Mouse (Mus musculus) gastrocnemius, adult 2 months (tissue): ENCODE results near the gene Brd7. TPM values are rescaled to one million over a fixed set of nuclear protein-coding genes. Genes with fewer than 3 reads are reported as not detected.
A peak's percentile ranks its signal among the peaks of the same experiment; 100 is the strongest.

Source experiments
- DNase-seq: peaks from one replicate; pipeline ENCODE4 v3.0.0; 2022
- H3K27ac ChIP-seq: fragments of 200-600 bp; 2 replicates; pipeline ENCODE4 v1.8.1; 2022; ENCODE audit warnings: mild to moderate bottlenecking
- H3K4me3 ChIP-seq: fragments of 200-600 bp; 2 replicates; pipeline ENCODE4 v1.8.1; 2022; ENCODE audit warnings: mild to moderate bottlenecking, moderate library complexity
- CTCF ChIP-seq: fragments of 200-600 bp; IDR thresholded peaks from 2 replicates; pipeline ENCODE4 v1.8.1; 2022; ENCODE audit warnings: antibody characterized with exemption, mild to moderate bottlenecking, moderate library complexity
- intact Hi-C: fragments of 180-260 bp; cut with DNase I; formaldehyde crosslinking; loops from one replicate; pipeline ENCODE4 v1.15.1; 2025
- total RNA-seq, 2 experiments: library from RNA; stranded (reverse); gene quantifications; 2 replicates each; pipeline ENCODE4 v1.2.3; 2021

Brd7 gene
- total RNA-seq, 2 experiments from 2014 or later: 74.5 to 85.4 TPM

DNA sequence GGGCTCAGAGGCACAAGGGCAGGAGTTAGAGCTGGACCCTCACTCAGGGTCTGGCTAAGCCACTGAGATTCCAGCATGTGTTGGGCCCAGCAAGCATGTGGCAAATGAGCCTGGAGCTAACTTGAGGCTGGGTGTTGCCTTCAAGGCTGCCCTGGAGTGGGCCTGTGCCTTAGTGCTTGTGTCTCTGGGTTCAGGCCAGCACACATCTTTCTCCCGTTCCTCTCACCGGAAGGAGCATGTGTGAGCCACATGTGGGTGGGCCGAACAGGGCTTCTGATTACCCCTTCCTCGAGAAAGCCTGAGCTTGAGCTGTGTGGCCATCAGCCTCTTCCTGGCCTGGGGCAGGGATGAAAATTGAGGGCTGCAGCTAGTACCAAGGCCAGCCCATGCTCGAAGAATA, 44.7 kb downstream of the Brd7 start:
- peak overlapping the region; percentile 74 for H3K27ac ChIP-seq
- peak; percentile 34 for DNase-seq
- no peak for TF ChIP-seq CTCF
- intact Hi-C loops: loop anchor here (5.0 kb wide), 1 partner anchor 35 kb away; no protein-coding TSS in a partner anchor
- H3K4me3 ChIP-seq: no peak overlapping the region

DNA sequence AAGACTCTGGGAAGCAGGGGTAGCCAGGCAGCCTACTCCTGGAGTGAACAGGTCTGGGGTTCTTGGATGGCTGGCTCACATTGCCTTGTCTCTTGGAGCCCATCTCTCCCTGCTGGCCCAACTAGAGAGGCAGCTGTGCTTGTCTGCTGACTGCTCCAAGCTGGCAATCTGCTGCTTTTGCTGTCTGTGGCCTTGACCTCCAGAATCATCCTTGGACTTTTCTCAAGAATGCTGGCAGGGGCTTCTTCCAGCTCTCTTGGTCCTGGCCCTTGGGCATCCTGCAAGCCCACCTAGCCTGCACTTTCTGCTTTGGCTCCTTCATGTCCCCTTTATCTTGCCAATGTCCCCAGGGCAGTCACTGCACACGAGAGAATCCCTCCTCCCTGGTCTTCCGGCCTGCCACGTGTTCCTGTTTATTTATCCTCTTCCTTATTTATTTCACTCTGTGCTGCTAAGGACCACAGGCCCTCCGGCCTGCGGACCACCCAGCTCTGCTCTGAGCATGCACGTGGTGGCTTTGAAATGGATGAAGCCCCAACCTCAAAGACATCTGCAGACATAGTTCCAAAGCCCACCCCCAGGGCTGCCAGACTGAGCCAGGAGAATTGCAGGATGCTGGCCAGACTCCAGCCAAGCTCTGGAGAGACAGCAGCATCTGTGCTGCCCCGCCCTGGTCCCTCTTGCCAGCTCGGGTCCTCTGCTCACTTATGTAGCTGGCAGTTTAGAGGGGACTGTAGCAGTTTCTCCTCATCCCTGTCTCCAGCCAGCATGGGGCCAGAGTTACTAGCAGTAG, 45.7 kb downstream of the Brd7 start:
- no peak for TF ChIP-seq CTCF
- intact Hi-C loops: loop anchor here (5.0 kb wide), 1 partner anchor 34 kb away; no protein-coding TSS in a partner anchor
- DNase-seq: peak; percentile 88
- Histone ChIP-seq H3K4me3 (no peak overlapping the region), H3K27ac (peak overlapping the region; percentile 74)

DNA sequence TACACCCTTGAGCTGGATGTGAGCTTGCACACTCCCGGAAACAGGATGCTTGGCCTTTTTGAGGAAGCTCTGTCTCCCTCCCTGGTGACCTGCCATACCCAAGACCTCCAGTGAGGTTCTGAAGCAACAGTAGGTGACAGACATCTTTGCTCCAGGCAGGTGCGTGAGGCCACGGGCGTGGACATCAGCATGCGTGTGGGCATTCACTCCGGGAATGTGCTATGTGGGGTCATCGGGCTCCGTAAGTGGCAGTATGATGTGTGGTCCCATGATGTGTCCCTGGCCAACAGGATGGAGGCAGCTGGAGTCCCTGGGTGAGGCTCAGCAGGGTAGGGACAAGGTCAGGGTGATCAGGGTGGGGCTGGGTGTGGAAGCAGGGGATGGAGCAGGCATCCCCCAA, 46.7 kb downstream of the Brd7 start:
- peak overlapping the region; percentile 74; the same call in 1 of the 2 replicates for H3K27ac ChIP-seq
- H3K4me3 ChIP-seq: no peak overlapping the region
- intact Hi-C loops: loop anchor here (5.0 kb wide), 1 partner anchor 33 kb away; no protein-coding TSS in a partner anchor
- TF ChIP-seq CTCF: no peak
- DNase-seq: peak; percentile 18

DNA sequence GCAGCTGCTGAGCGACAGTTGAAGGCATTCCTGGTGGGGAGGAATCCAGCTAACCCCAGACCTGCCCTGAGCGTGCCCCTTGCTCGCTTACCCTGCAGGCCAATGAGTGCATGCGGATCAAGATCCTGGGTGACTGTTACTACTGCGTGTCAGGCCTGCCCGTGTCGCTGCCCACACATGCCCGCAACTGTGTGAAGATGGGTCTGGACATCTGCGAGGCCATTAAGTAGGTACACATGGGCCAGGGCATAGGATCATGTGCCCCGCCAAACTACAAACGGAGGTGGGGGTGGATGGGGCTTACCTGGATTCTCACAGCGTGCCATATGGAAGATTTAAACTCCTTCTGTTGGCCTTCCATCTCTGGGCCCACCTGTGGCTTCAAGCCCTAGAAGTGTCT, 48.0 kb downstream of the Brd7 start:
- no peak overlapping the region for H3K4me3 ChIP-seq
- no peak for TF ChIP-seq CTCF
- intact Hi-C loops: loop anchor here (5.0 kb wide), 1 partner anchor 42 kb away; the partner anchor contains the start of gene Adcy7
- peak overlapping the region; percentile 68; the same call in 1 of the 2 replicates for H3K27ac ChIP-seq
- DNase-seq: peak; percentile 14

DNA sequence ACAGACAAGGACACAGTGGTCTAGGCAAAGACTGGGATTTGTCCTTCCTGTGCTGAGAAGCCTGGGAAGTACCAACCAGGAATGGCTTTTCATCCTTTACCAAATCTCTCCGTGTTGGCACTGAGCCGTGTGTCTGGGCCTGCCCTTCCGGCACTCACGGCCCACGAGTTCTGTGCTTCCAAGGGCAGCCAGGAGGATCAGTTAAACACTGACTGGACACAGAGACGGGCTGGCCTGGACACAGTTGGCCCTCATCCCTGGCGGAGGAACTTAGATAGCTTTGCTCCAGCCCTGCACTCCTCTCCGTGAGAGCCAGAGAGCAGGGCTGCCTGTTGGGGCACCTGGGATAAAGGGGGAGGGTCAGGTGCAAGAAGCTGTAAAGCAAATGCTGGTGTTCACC, 49.0 kb downstream of the Brd7 start:
- peak; percentile 40 for TF ChIP-seq CTCF
- Histone ChIP-seq H3K27ac (peak overlapping the region; percentile 68), H3K4me3 (no peak overlapping the region)
- intact Hi-C loops: loop anchor here (5.0 kb wide), 1 partner anchor 41 kb away; the partner anchor contains the start of gene Adcy7
- peak; percentile 93 for DNase-seq

DNA sequence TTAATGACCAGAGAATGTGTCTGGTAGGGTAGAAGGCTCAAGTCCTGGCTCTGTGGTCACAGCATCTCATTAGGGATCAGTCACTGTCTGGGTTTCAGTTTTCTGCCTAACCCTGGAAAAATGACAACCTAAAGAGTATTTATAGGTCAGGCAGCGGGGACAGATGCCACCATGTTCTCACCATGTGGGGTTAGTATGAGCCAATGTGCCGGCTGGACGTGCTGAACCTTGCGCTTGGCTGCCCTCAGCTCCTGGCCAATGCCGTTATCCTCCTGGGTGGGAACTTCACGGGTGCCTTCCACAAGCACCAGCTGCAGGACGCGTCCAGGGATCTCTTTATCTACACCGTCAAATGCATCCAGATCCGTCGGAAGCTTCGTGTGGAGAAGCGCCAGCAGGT, 51.7 kb downstream of the Brd7 start:
- Histone ChIP-seq H3K4me3 (no peak overlapping the region), H3K27ac (peak overlapping the region; percentile 53)
- intact Hi-C loops: loop anchor here (5.0 kb wide), 1 partner anchor 38 kb away; the partner anchor contains the start of gene Adcy7
- DNase-seq: peak; percentile 76
- no peak for TF ChIP-seq CTCF

DNA sequence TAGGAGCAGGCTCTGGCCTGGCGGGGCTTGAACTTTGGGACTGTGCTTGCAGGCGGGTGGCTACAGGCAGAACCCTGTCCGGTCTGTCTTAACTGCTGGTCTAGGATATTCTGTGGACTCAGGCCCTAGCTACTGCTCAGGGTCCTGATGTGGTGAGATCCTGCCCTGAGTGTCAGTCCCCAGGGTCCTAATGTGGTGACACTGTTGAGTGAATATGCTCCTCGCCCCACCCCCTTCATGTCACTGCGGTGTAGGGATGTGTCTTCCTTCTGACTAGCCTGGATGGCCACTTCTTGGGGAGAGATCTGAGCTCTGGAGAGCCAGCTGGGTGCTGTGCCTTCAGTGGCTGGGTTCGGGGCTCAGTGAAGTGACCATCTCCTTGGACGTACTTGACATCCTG, 52.1 kb downstream of the Brd7 start:
- intact Hi-C loops: loop anchor here (5.0 kb wide), 1 partner anchor 38 kb away; the partner anchor contains the start of gene Adcy7
- Histone ChIP-seq H3K27ac (peak overlapping the region; percentile 53; the same call in 1 of the 2 replicates), H3K4me3 (no peak overlapping the region)
- DNase-seq: no peak
- TF ChIP-seq CTCF: no peak

DNA sequence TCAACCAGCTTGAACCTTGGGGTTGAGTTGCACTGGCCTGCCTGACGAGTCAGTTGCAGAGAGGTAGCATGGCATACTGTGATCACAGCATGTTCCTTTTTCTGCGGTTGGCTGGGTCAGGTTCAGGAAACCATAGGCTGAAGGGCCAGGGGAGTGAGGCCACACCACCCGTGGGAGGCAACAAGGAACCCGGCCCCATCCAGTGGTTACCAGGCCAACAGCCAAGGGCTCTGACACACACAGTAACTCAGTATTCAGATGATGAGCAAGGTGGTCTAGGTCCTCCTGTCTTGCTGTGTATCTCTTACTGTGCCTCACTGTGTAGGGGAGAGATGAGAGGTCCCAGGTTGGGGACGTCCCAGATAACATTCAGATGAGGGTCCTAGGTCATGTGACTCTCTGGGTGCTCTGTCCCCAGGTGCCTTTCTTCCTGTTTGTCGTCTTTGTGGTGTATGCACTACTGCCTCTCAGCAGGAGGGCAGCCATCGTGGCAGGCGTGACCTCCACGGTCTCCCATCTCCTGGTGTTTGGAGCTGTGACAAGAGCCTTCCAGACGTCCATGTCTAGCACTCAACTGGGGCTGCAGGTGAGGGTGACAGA, 52.6 kb downstream of the Brd7 start:
- no peak for TF ChIP-seq CTCF
- peak; percentile 24 for DNase-seq
- Histone ChIP-seq H3K4me3 (no peak overlapping the region), H3K27ac (no peak overlapping the region)
- intact Hi-C loops: no loop called here

DNA sequence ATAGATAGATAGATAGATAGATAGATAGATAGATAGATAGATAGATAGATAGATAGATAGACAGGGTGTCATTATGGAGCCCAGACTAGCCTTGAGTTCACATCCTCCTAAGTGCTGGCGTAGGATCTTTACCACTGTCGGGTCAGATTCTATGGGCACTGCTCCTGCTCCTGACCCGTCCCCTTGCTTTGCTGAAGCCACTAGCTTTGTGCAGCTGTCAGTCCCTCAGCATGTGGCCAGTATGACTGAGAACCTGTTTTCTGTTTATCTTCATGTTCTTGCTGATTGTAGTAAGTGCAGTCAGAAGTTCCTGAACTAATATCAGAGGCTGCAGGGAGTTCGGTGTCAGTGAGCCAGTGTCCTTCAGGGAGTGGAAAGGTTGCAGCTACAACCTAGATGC, 54.3 kb downstream of the Brd7 start:
- no peak overlapping the region for H3K27ac ChIP-seq
- DNase-seq: no peak
- no peak overlapping the region for H3K4me3 ChIP-seq
- no peak for TF ChIP-seq CTCF
- intact Hi-C loops: no loop called here

DNA sequence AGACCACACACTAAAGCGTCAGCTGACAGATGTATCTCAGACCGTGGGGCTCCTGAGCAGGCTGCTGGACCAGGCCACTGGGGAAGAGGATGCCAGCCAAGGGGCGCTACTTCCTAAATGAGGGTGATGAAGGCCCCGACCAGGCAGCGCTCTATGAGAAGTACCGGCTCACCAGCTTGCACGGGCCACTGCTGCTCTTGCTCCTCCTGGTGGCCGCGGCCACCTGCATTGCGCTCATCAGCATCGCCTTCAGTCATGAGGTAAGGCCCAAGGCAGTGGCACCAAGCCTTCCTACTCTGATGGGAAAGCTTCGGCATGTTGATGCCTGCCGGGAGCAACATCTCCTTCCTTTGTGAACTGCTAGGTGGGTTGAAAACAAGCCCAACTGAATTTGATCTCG, 55.5 kb downstream of the Brd7 start:
- peak; percentile 40 for DNase-seq
- intact Hi-C loops: no loop called here
- peak; percentile 45 for TF ChIP-seq CTCF

DNA sequence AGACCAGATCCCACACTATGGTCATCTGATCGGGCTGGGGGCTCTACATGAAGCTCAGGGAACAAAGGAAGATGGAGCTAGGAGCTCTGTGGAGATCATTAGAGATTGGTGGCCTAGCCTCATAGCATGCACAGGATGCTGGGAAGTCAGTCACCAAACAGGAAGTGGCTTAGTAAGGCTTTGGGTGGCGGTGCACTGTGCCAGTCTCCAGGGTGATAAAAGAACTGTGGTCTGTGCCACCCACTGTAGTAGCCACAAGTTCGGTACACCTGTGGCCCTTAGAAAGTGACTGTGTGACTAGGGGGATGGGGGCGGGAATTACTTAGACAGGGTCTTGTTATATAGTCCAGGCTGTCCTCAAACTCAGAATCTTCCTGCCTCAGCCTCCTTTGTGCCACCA, 56.2 kb downstream of the Brd7 start:
- H3K27ac ChIP-seq: no peak overlapping the region
- no peak for TF ChIP-seq CTCF
- intact Hi-C loops: no loop called here
- H3K4me3 ChIP-seq: no peak overlapping the region
- peak; percentile 5 for DNase-seq

More for the DNA sequence above, 55.5 kb downstream of the Brd7 start:
- no peak overlapping the region for H3K4me3 ChIP-seq
- no peak overlapping the region for H3K27ac ChIP-seq

DNA sequence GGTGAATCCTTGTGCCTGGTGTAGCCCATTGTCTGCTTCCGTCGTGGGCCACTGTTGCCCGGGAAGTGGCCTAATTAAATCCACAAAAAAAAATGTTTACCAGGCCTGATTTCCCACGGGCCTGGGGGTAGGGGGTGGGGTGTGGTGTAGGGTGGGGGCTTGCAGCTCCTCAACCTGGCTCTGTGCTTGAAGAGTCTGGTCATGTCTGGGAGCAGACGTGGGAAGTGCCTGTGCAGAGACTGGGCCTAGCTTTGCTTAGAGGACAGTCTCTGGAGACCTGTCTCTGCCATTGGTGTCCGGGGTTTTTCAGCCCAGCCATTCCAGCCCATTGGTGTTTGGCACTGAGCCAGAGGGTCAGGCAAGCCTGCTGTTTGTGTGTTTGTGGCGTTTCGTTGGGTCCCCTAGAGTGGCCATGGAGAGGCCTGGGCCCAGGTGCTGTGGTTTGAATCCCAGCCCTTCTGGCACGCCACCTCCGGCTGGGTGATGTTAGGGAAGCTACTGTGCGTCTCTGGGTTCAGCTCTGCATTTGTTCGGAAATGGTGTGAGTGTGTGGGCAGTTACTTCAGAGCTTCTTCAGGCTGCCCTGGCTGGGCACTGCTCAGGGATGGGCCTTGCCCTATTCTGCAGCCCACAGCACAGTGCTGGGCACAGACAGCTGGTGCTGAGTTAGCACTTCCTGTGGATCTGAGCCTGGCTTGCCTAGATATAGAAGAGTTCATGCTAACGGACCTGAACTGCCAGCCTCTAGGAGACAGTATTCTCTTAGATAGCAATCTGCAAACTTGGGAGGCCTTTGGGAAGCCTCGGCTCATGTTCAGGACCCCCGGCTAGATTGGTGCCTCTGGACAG, 60.2 kb downstream of the Brd7 start:
- TF ChIP-seq CTCF: no peak
- intact Hi-C loops: no loop called here

More for the DNA sequence above, 60.2 kb downstream of the Brd7 start:
- no peak overlapping the region for H3K4me3 ChIP-seq
- H3K27ac ChIP-seq: peak overlapping the region; percentile 32; the same call in 1 of the 2 replicates
- no peak for DNase-seq
